In genomic region chr8:13109416-13109960, GRCm38 (mm10) we compare ENCODE assay signal across 21 mouse cellular contexts. TPM values are rescaled to one million over a fixed set of nuclear protein-coding genes. Genes with fewer than 3 reads are reported as not detected.
DNase-seq lines count a peak whose midpoint lies in the region; ATAC-seq and TF ChIP-seq lines count a peak whose summit lies in the region.
"Had no signal": no experiment of that assay in that cellular context is flagged by ENCODE, and none has a peak within 500 bp of the region (broad histone marks: within the 10 kb centered on the region; RNA-seq: fewer than 3 reads in every experiment).

No protein-coding gene starts in this region.

- H3K27ac ChIP-seq in limb, embryonic 14.5 days (replicated peaks; ENCODE audit: low read depth, low read length): no peak overlapping the region
- no peak overlapping the region for H3K27ac ChIP-seq in limb, embryonic 10.5 days
- H3K27ac ChIP-seq in liver, embryonic 15.5 days (replicated peaks): peak overlapping the region; percentile 96
- H3K27ac ChIP-seq: hindbrain, embryonic 10.5 days; hindbrain, postnatal 0 days; kidney, postnatal 0 days; limb, embryonic 12.5 days had no signal

- 62% methylated on average over 1 of the region's 1 CpGs for WGBS in limb, embryonic 14.5 days
- WGBS in limb, embryonic 10.5 days: 82% methylated on average over 1 of the region's 1 CpGs
- 45% methylated on average over 1 of the region's 1 CpGs for WGBS in liver, embryonic 15.5 days (ENCODE audit: insufficient replicate concordance)

- peak; percentile 23 for DNase-seq in limb, embryonic 14.5 days (ENCODE audit: low spot score)
- DNase-seq in limb, embryonic 10.5 days (ENCODE audit: low spot score): no peak
- DNase-seq in MN1 (ENCODE audit: low spot score): peak; percentile 53
- DNase-seq in adrenal gland, postnatal 14 days: peak; percentile 51
- no peak for DNase-seq in gastrocnemius, postnatal 4 days (ENCODE audit: low spot score in 2 of 2)
- no peak for DNase-seq in spleen, adult 12 weeks (ENCODE audit: low spot score)
- DNase-seq: cerebellum, adult 9-10 months; forebrain, postnatal 0 days; lung, postnatal 10 days; right cerebral cortex, adult 18-20 months; thymus, adult 18-20 months had no signal

- peaks cover 15% of the 10 kb centered on the region for H3K36me3 ChIP-seq in limb, embryonic 14.5 days (ENCODE audit: control insufficient read depth, insufficient read depth, low read length)
- H3K36me3 ChIP-seq in limb, embryonic 10.5 days: peaks cover 45% of the 10 kb centered on the region
- peaks cover 36% of the 10 kb centered on the region for H3K36me3 ChIP-seq in liver, embryonic 15.5 days (replicated peaks)

- no peak for ATAC-seq in limb, embryonic 14.5 days (ENCODE audit: low FRiP score, low read depth)
- no peak for ATAC-seq in liver, embryonic 15.5 days (ENCODE audit: insufficient read depth)
- ATAC-seq: forebrain, postnatal 0 days; hindbrain, postnatal 0 days; intestine, postnatal 0 days had no signal

- H3K4me2 ChIP-seq in limb, embryonic 14.5 days (replicated peaks; ENCODE audit: low read depth, low read length, severe bottlenecking): no peak overlapping the region
- H3K4me2 ChIP-seq in liver, embryonic 15.5 days: peak overlapping the region; percentile 99
- H3K4me2 ChIP-seq: limb, embryonic 12.5 days had no signal

- H3K4me3 ChIP-seq in limb, embryonic 14.5 days (replicated peaks; ENCODE audit: low read length): no peak overlapping the region
- H3K4me3 ChIP-seq in limb, embryonic 10.5 days: no peak overlapping the region
- peak overlapping the region; percentile 96 for H3K4me3 ChIP-seq in liver, embryonic 15.5 days (replicated peaks)
- H3K4me3 ChIP-seq: hindbrain, embryonic 10.5 days; limb, embryonic 12.5 days had no signal

- H3K9me3 ChIP-seq in limb, embryonic 14.5 days (ENCODE audit: control insufficient read depth, low read length): no peaks in the 10 kb centered on the region
- no peaks in the 10 kb centered on the region for H3K9me3 ChIP-seq in limb, embryonic 10.5 days (replicated peaks)
- H3K9me3 ChIP-seq in liver, embryonic 15.5 days (replicated peaks): no peaks in the 10 kb centered on the region
- H3K9me3 ChIP-seq: heart, embryonic 10.5 days; hindbrain, embryonic 10.5 days; limb, embryonic 12.5 days had no signal

- H3K9ac ChIP-seq in limb, embryonic 14.5 days (ENCODE audit: low read depth, low read length, severe bottlenecking): no peak overlapping the region
- H3K9ac ChIP-seq in liver, embryonic 15.5 days: no peak overlapping the region
- H3K9ac ChIP-seq: forebrain, postnatal 0 days; limb, embryonic 12.5 days had no signal

- TF ChIP-seq POLR2A in limb, embryonic 14.5 days (IDR thresholded peaks at IDR 0.05; ENCODE audit: borderline replicate concordance, extremely low read depth, insufficient read depth, insufficient read length): no peak

- 0 out of 2 replicates have a peak, but pooled peaks cover 5% of the 10 kb centered on the region for H3K4me1 ChIP-seq in limb, embryonic 14.5 days (ENCODE audit: control insufficient read depth, insufficient read depth, low read length)
- H3K4me1 ChIP-seq in limb, embryonic 10.5 days: peaks cover 18% of the 10 kb centered on the region
- H3K4me1 ChIP-seq in liver, embryonic 15.5 days (replicated peaks): peaks cover 58% of the 10 kb centered on the region

- no peaks in the 10 kb centered on the region for H3K27me3 ChIP-seq in limb, embryonic 14.5 days (ENCODE audit: control insufficient read depth, insufficient read depth, low read length)
- H3K27me3 ChIP-seq in limb, embryonic 10.5 days (ENCODE audit: low read depth, poor library complexity, severe bottlenecking): no peaks in the 10 kb centered on the region
- no peaks in the 10 kb centered on the region for H3K27me3 ChIP-seq in liver, embryonic 15.5 days
- H3K27me3 ChIP-seq: limb, embryonic 12.5 days had no signal

RNA-seq across cellular contexts. Expression of gene Cul4a, which starts 4.1 kb away (rescaled TPM):
- polyA plus RNA-seq in limb, embryonic 14.5 days (2012; rRNA removed): 81.6 and 83.7 TPM in 2 replicates
- polyA plus RNA-seq in limb, embryonic 14.5 days (2014; fragmentation: Nextera tagmentation; extraction: Ambion mirVana): 110 and 115 TPM in 2 replicates
- 92.4 and 104 TPM in 2 replicates for polyA plus RNA-seq in limb, embryonic 10.5 days (2016; fragmentation: Nextera tagmentation; extraction: Ambion mirVana)
- total RNA-seq in adrenal gland, postnatal 14 days (2021): 94.0 and 100 TPM in 2 replicates
- 71.6 and 76.7 TPM in 2 replicates for polyA plus RNA-seq in liver, embryonic 15.5 days (2015; fragmentation: Nextera tagmentation; extraction: Ambion mirVana)
- total RNA-seq in gastrocnemius, postnatal 4 days (2021): 100 to 1,000 TPM in 1 of 2 experiments, 10 to 100 TPM in 1; 99.9 to 112 TPM

RNA-seq across cellular contexts. Expression of gene Pcid2, which starts 4.2 kb away (rescaled TPM):
- 35.9 and 40.7 TPM in 2 replicates for polyA plus RNA-seq in limb, embryonic 14.5 days (2012; rRNA removed)
- 34.8 and 39.2 TPM in 2 replicates for polyA plus RNA-seq in limb, embryonic 14.5 days (2014; fragmentation: Nextera tagmentation; extraction: Ambion mirVana)
- 62.9 and 65.8 TPM in 2 replicates for polyA plus RNA-seq in limb, embryonic 10.5 days (2016; fragmentation: Nextera tagmentation; extraction: Ambion mirVana)
- 19.9 and 23.5 TPM in 2 replicates for total RNA-seq in adrenal gland, postnatal 14 days (2021)
- polyA plus RNA-seq in liver, embryonic 15.5 days (2015; fragmentation: Nextera tagmentation; extraction: Ambion mirVana): 14.8 and 15.1 TPM in 2 replicates
- 10 to 100 TPM; 13.9 to 15.9 TPM for total RNA-seq in gastrocnemius, postnatal 4 days (2021)

RNA-seq across cellular contexts. Expression of gene Proz, which starts 48.8 kb away (rescaled TPM):
- polyA plus RNA-seq in limb, embryonic 14.5 days (2012; rRNA removed): 0.04 and 0.06 TPM in 2 replicates
- 0.18 and 0.39 TPM in 2 replicates for polyA plus RNA-seq in limb, embryonic 14.5 days (2014; fragmentation: Nextera tagmentation; extraction: Ambion mirVana)
- polyA plus RNA-seq in limb, embryonic 10.5 days (2016; fragmentation: Nextera tagmentation; extraction: Ambion mirVana): 0.20 and 0.33 TPM in 2 replicates
- total RNA-seq in adrenal gland, postnatal 14 days (2021): 1.0 and 28.4 TPM in 2 replicates
- polyA plus RNA-seq in liver, embryonic 15.5 days (2015; fragmentation: Nextera tagmentation; extraction: Ambion mirVana): 37.9 and 46.4 TPM in 2 replicates
- under 1 TPM; 0.12 to 0.49 TPM for total RNA-seq in gastrocnemius, postnatal 4 days (2021)
- total RNA-seq: hindbrain, postnatal 0 days; layer of hippocampus, postnatal 14 days; megakaryocyte-erythroid progenitor cell, adult 5-6 weeks; midbrain, postnatal 0 days had no signal

RNA-seq across cellular contexts. Expression of gene Lamp1, which starts 49.5 kb away (rescaled TPM):
- 300 and 327 TPM in 2 replicates for polyA plus RNA-seq in limb, embryonic 14.5 days (2012; rRNA removed)
- 335 and 337 TPM in 2 replicates for polyA plus RNA-seq in limb, embryonic 14.5 days (2014; fragmentation: Nextera tagmentation; extraction: Ambion mirVana)
- polyA plus RNA-seq in limb, embryonic 10.5 days (2016; fragmentation: Nextera tagmentation; extraction: Ambion mirVana): 186 and 196 TPM in 2 replicates
- total RNA-seq in adrenal gland, postnatal 14 days (2021): 348 and 368 TPM in 2 replicates
- polyA plus RNA-seq in liver, embryonic 15.5 days (2015; fragmentation: Nextera tagmentation; extraction: Ambion mirVana): 200 and 205 TPM in 2 replicates
- 100 to 1,000 TPM; 265 to 276 TPM for total RNA-seq in gastrocnemius, postnatal 4 days (2021)

Comparison
In these comparisons a context has a peak if more than half of its experiments do, and no peak if none do; other contexts are left out.
1. DNase-seq: peak in limb, embryonic 14.5 days (single experiment), MN1 (single experiment) and adrenal gland, postnatal 14 days (single experiment); none in limb, embryonic 10.5 days (single experiment), gastrocnemius, postnatal 4 days (0 of 2) and spleen, adult 12 weeks (single experiment).
2. RNA of gene Proz, which starts 48.8 kb away (polyA plus RNA-seq): 37.9 to 46.4 TPM in liver, embryonic 15.5 days; 0.20 to 0.33 TPM in limb, embryonic 10.5 days and 0.04 to 0.39 TPM in limb, embryonic 14.5 days; every median in the first group is over 10 times any median in the second.